Mouse (Mus musculus) midbrain, embryonic 15.5 days (tissue): ENCODE data around the gene Rft1. TPM values are rescaled to one million over a fixed set of nuclear protein-coding genes. Genes with fewer than 3 reads are reported as not detected.

Experiments
- ATAC-seq: fragments of 200-750 bp; cut with Nextera tagmentation; replicated peaks from 2 replicates; pipeline ENCODE4 v1.8.0; 2017; ENCODE audit warnings: moderate TSS enrichment
- H3K27ac ChIP-seq: fragments of 300-500 bp; sonication (generic); 2 replicates; pipeline ENCODE4 v1.5.1; 2015; ENCODE audit warnings: mild to moderate bottlenecking, inconsistent platforms
- H3K27me3 ChIP-seq: fragments of 300-500 bp; sonication (generic); replicated peaks from 2 replicates; pipeline ENCODE4 v1.6.1; 2015; ENCODE audit warnings: inconsistent platforms
- H3K36me3 ChIP-seq: fragments of 300-500 bp; sonication (generic); replicated peaks from 2 replicates; pipeline ENCODE4 v1.6.1; 2015; ENCODE audit warnings: inconsistent platforms
- H3K4me1 ChIP-seq: fragments of 300-500 bp; sonication (generic); 2 replicates; pipeline ENCODE4 v1.6.1; 2015; ENCODE audit warnings: inconsistent platforms
- H3K4me2 ChIP-seq: fragments of 300-500 bp; sonication (generic); 2 replicates; pipeline ENCODE4 v1.6.1; 2015; ENCODE audit warnings: inconsistent platforms, mild to moderate bottlenecking, moderate library complexity
- H3K4me3 ChIP-seq: fragments of 300-500 bp; sonication (generic); 2 replicates; pipeline ENCODE4 v1.5.1; 2015; ENCODE audit warnings: mild to moderate bottlenecking, inconsistent platforms
- H3K9ac ChIP-seq: fragments of 300-500 bp; sonication (generic); 2 replicates; pipeline ENCODE4 v1.6.1; 2015; ENCODE audit warnings: mild to moderate bottlenecking, inconsistent platforms
- H3K9me3 ChIP-seq: fragments of 300-500 bp; sonication (generic); 2 replicates; pipeline ENCODE4 v1.6.1; 2016; ENCODE audit warnings: inconsistent platforms
- WGBS: fragments of 180-500 bp; shearing (Covaris S2); methylation state at CpG from one replicate; pipeline ENCODE4 v1.1.7; 2015; ENCODE audit warnings: mixed read lengths; 5-methylcytosine and 5-hydroxymethylcytosine counted together
- polyA plus RNA-seq: library from polyadenylated mRNA; unstranded; fragments of >200 nt; fragmentation: Nextera tagmentation; extraction: Ambion mirVana; gene quantifications from 2 replicates; pipeline ENCODE4 v1.2.1, GENCODE M21; 2015

The Rft1 gene
- 7.6 and 9.6 TPM in 2 replicates for polyA plus RNA-seq

GRCm38 (mm10) chr14:30653943-30654659 is at the start of gene Rft1:
Rft1 (plus strand) TSS chr14:30654360.
- peak; percentile 97 for ATAC-seq
- peak within 1 kb of the TSS; percentile 96 for H3K9ac ChIP-seq
- peak within 1 kb of the TSS; percentile 87 for H3K27ac ChIP-seq
- H3K4me3 ChIP-seq: peak within 1 kb of the TSS; percentile 85
- no peaks in the 10 kb centered on the region for H3K36me3 ChIP-seq
- H3K4me1 ChIP-seq: peaks cover 12% of the 10 kb centered on the region
- peak within 1 kb of the TSS; percentile 62 for H3K4me2 ChIP-seq
- no peaks in the 10 kb centered on the region for H3K9me3 ChIP-seq
- WGBS: 2% methylated on average over 38 of the region's 38 CpGs
- H3K27me3 ChIP-seq: no peaks in the 10 kb centered on the region

GRCm38 (mm10) chr14:30606817-30607216 is 47.3 kb upstream of the Rft1 start:
- Histone ChIP-seq H3K4me3 (no peak overlapping the region), H3K27ac (no peak overlapping the region), H3K4me2 (no peak overlapping the region), H3K36me3 (no peaks in the 10 kb centered on the region), H3K4me1 (no peaks in the 10 kb centered on the region), H3K9me3 (no peaks in the 10 kb centered on the region), H3K27me3 (no peaks in the 10 kb centered on the region), H3K9ac (no peak overlapping the region)
- ATAC-seq: no peak
- 90% methylated on average over 5 of the region's 5 CpGs for WGBS

- H3K36me3 ChIP-seq: no peaks in the 10 kb centered on the region
- H3K9ac ChIP-seq: no peak overlapping the region
- H3K4me3 ChIP-seq: no peak overlapping the region
- no peaks in the 10 kb centered on the region for H3K9me3 ChIP-seq
- WGBS: 81% methylated on average over 4 of the region's 4 CpGs
- H3K4me1 ChIP-seq: no peaks in the 10 kb centered on the region
- no peaks in the 10 kb centered on the region for H3K27me3 ChIP-seq
- H3K4me2 ChIP-seq: no peak overlapping the region
- ATAC-seq: no peak
- H3K27ac ChIP-seq: no peak overlapping the region
Measured at GRCm38 (mm10) chr14:30607696-30608095, 46.5 kb upstream of the Rft1 start.

- no peaks in the 10 kb centered on the region for H3K27me3 ChIP-seq
- H3K4me3 ChIP-seq: no peak overlapping the region
- no peak overlapping the region for H3K27ac ChIP-seq
- H3K4me2 ChIP-seq: no peak overlapping the region
- no peaks in the 10 kb centered on the region for H3K36me3 ChIP-seq
- no peak for ATAC-seq
- no peaks in the 10 kb centered on the region for H3K4me1 ChIP-seq
- 86% methylated on average over 6 of the region's 6 CpGs for whole genome bisulfite sequencing
- H3K9ac ChIP-seq: no peak overlapping the region
- H3K9me3 ChIP-seq: no peaks in the 10 kb centered on the region
Measured at GRCm38 (mm10) chr14:30608176-30608575, 46.0 kb upstream of the Rft1 start.

GRCm38 (mm10) chr14:30609499-30609898 is 44.7 kb upstream of the Rft1 start:
- Histone ChIP-seq H3K27ac (no peak overlapping the region), H3K4me3 (no peak overlapping the region), H3K4me2 (no peak overlapping the region), H3K9ac (no peak overlapping the region), H3K27me3 (no peaks in the 10 kb centered on the region), H3K4me1 (no peaks in the 10 kb centered on the region), H3K9me3 (no peaks in the 10 kb centered on the region), H3K36me3 (no peaks in the 10 kb centered on the region)
- ATAC-seq: no peak
- 87% methylated on average over 3 of the region's 3 CpGs for WGBS

- H3K4me2 ChIP-seq: no peak overlapping the region
- 76% methylated on average over 2 of the region's 2 CpGs for WGBS
- no peaks in the 10 kb centered on the region for H3K27me3 ChIP-seq
- no peaks in the 10 kb centered on the region for H3K9me3 ChIP-seq
- no peak overlapping the region for H3K4me3 ChIP-seq
- no peaks in the 10 kb centered on the region for H3K36me3 ChIP-seq
- no peak overlapping the region for H3K9ac ChIP-seq
- H3K27ac ChIP-seq: no peak overlapping the region
- H3K4me1 ChIP-seq: no peaks in the 10 kb centered on the region
- ATAC-seq: no peak
Measured at GRCm38 (mm10) chr14:30610304-30610703, 43.9 kb upstream of the Rft1 start.

- H3K4me1 ChIP-seq: no peaks in the 10 kb centered on the region
- no peak overlapping the region for H3K27ac ChIP-seq
- WGBS: 89% methylated on average over 3 of the region's 3 CpGs
- no peak overlapping the region for H3K9ac ChIP-seq
- no peak overlapping the region for H3K4me2 ChIP-seq
- H3K9me3 ChIP-seq: no peaks in the 10 kb centered on the region
- ATAC-seq: no peak
- no peak overlapping the region for H3K4me3 ChIP-seq
- no peaks in the 10 kb centered on the region for H3K27me3 ChIP-seq
- H3K36me3 ChIP-seq: no peaks in the 10 kb centered on the region
Measured at GRCm38 (mm10) chr14:30610940-30611339, 43.2 kb upstream of the Rft1 start.

- Histone ChIP-seq H3K4me2 (no peak overlapping the region), H3K27ac (no peak overlapping the region), H3K36me3 (no peaks in the 10 kb centered on the region), H3K9me3 (no peaks in the 10 kb centered on the region), H3K4me3 (no peak overlapping the region), H3K9ac (no peak overlapping the region), H3K27me3 (no peaks in the 10 kb centered on the region), H3K4me1 (no peaks in the 10 kb centered on the region)
- WGBS: 16% methylated on average over 7 of the region's 7 CpGs
- no peak for ATAC-seq
Measured at GRCm38 (mm10) chr14:30612523-30612922, 41.6 kb upstream of the Rft1 start.

- H3K4me3 ChIP-seq: no peak overlapping the region
- no peaks in the 10 kb centered on the region for H3K27me3 ChIP-seq
- no peaks in the 10 kb centered on the region for H3K36me3 ChIP-seq
- H3K9ac ChIP-seq: no peak overlapping the region
- no peak overlapping the region for H3K4me2 ChIP-seq
- H3K9me3 ChIP-seq: no peaks in the 10 kb centered on the region
- no peaks in the 10 kb centered on the region for H3K4me1 ChIP-seq
- no peak for ATAC-seq
- WGBS: 86% methylated on average over 2 of the region's 2 CpGs
- H3K27ac ChIP-seq: no peak overlapping the region
Measured at GRCm38 (mm10) chr14:30612962-30613715, 41.0 kb upstream of the Rft1 start.

GRCm38 (mm10) chr14:30616751-30617150 is 37.4 kb upstream of the Rft1 start:
- ATAC-seq: no peak
- no peak overlapping the region for H3K27ac ChIP-seq
- no peaks in the 10 kb centered on the region for H3K36me3 ChIP-seq
- no peaks in the 10 kb centered on the region for H3K27me3 ChIP-seq
- 71% methylated on average over 2 of the region's 2 CpGs for WGBS
- H3K4me2 ChIP-seq: no peak overlapping the region
- no peaks in the 10 kb centered on the region for H3K4me1 ChIP-seq
- H3K9ac ChIP-seq: no peak overlapping the region
- H3K9me3 ChIP-seq: no peaks in the 10 kb centered on the region
- H3K4me3 ChIP-seq: no peak overlapping the region

GRCm38 (mm10) chr14:30618746-30619275 is 35.3 kb upstream of the Rft1 start:
- Histone ChIP-seq H3K4me1 (no peaks in the 10 kb centered on the region), H3K27me3 (no peaks in the 10 kb centered on the region), H3K9ac (no peak overlapping the region), H3K9me3 (no peaks in the 10 kb centered on the region), H3K4me3 (no peak overlapping the region), H3K27ac (no peak overlapping the region), H3K36me3 (no peaks in the 10 kb centered on the region), H3K4me2 (no peak overlapping the region)
- ATAC-seq: no peak
- 89% methylated on average over 2 of the region's 2 CpGs for WGBS

- no peak overlapping the region for H3K9ac ChIP-seq
Measured at GRCm38 (mm10) chr14:30619982-30620578, 34.1 kb upstream of the Rft1 start.

More at GRCm38 (mm10) chr14:30619982-30620578, 34.1 kb upstream of the Rft1 start:
- Histone ChIP-seq H3K4me1 (peaks cover 3% of the 10 kb centered on the region; the same call in 1 of the 2 replicates), H3K27ac (no peak overlapping the region), H3K27me3 (0 out of 2 replicates have a peak, but pooled peaks cover 3% of the 10 kb centered on the region), H3K36me3 (no peaks in the 10 kb centered on the region), H3K9me3 (no peaks in the 10 kb centered on the region), H3K4me2 (no peak overlapping the region), H3K4me3 (no peak overlapping the region)
- 78% methylated on average over 7 of the region's 7 CpGs for WGBS
- no peak for ATAC-seq
